11 mouse cellular contexts compared by ENCODE assay signal in the genomic region with DNA sequence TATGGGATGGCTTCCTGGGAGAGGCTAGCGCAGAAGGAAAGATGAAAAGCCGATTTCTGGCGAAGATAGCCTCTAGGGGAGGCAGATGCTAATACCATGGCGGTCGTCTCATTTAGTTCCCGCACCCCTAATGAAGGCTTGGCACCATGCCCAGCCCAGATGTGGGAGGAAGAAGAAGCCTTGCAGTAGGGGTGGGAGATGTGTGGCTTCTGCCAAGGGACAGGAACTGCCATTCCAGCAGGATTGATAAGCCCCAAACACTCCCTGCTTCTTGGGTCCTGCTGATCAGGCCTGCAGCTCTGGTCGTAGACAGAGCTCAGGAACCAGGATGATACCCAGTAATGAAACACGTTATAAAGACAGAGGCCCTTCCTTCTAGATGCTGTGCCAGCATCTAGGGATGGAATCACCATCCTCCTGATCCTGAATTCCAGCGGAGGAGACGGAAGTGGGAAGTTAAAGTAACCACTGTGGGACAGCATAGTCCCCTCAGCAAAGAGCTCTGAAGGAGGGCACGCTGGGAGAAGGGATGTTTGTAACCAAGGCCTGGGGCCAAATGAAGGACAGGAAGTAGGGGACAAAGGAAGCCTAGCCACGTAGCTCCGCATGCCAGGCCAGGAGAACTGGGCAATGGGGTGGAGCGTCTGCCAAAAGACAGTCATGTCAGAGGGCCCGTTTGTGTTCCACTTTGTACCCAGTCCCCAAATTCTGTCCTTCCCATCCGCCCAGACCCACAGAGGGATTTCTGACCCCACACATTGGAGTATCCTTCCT. TPM values are rescaled to one million over a fixed set of nuclear protein-coding genes. Genes with fewer than 3 reads are reported as not detected.
DNase-seq lines count a peak whose midpoint lies in the region; ATAC-seq and TF ChIP-seq lines count a peak whose summit lies in the region.
"Had no signal": no experiment of that assay in that cellular context is flagged by ENCODE, and none has a peak within 500 bp of the region (broad histone marks: within the 10 kb centered on the region; RNA-seq: fewer than 3 reads in every experiment).

No protein-coding gene starts in this region.

- TF ChIP-seq CTCF in cerebellum, adult 2 months (IDR thresholded peaks at IDR 0.05; ENCODE audit: borderline replicate concordance, insufficient read depth, low read depth, low read length): no peak
- TF ChIP-seq CTCF in MEL (IDR thresholded peaks at IDR 0.05 in 2 of 3, conservative IDR thresholded peaks at IDR 0.05 in 1 of 3; ENCODE audit: control insufficient read depth in 1 of 3, insufficient read depth in 1 of 3, low read depth in 2 of 3, low read length in 3 of 3, poor library complexity in 1 of 3, severe bottlenecking in 1 of 3): no peak
- TF ChIP-seq CTCF in stomach, postnatal 0 days (IDR thresholded peaks at IDR 0.05; ENCODE audit: low read depth): no peak

- H3K9me3 ChIP-seq in MEL (replicated peaks; ENCODE audit: insufficient read depth, low read length): no peaks in the 10 kb centered on the region
- H3K9me3 ChIP-seq in forebrain, embryonic 12.5 days: no peaks in the 10 kb centered on the region
- no peaks in the 10 kb centered on the region for H3K9me3 ChIP-seq in intestine, embryonic 16.5 days (ENCODE audit: control insufficient read depth, low read length)
- H3K9me3 ChIP-seq in stomach, postnatal 0 days (ENCODE audit: control insufficient read depth, low read length): no peaks in the 10 kb centered on the region

- H3K36me3 ChIP-seq in MEL (ENCODE audit: control insufficient read depth in 1 of 2, insufficient read depth in 2 of 2, low read length in 2 of 2): peaks cover 0 to 9% of the 10 kb centered on the region in 2 experiments; a peak in 2 of 4 replicates
- H3K36me3 ChIP-seq in forebrain, embryonic 12.5 days (replicated peaks): peaks cover 4% of the 10 kb centered on the region; the same call in 1 of the 2 replicates
- no peaks in the 10 kb centered on the region for H3K36me3 ChIP-seq in intestine, embryonic 16.5 days (ENCODE audit: control insufficient read depth, insufficient read depth, low read length)
- H3K36me3 ChIP-seq in stomach, postnatal 0 days (ENCODE audit: control insufficient read depth, insufficient read depth, low read length): no peaks in the 10 kb centered on the region

- H3K27ac ChIP-seq in cerebellum, adult 2 months (ENCODE audit: insufficient read depth, low read length): peak overlapping the region; percentile 23
- peak overlapping the region; percentile 6; the same call in 1 of the 2 replicates for H3K27ac ChIP-seq in MEL (ENCODE audit: control insufficient read depth, low read depth, low read length)
- peak overlapping the region; percentile 78 for H3K27ac ChIP-seq in forebrain, embryonic 12.5 days
- H3K27ac ChIP-seq in intestine, embryonic 16.5 days (ENCODE audit: low read length): peak overlapping the region; percentile 39
- H3K27ac ChIP-seq in stomach, postnatal 0 days (replicated peaks): peak overlapping the region; percentile 18; the same call in 1 of the 2 replicates
- H3K27ac ChIP-seq: liver, embryonic 14.5 days had no signal

- H3K27me3 ChIP-seq in cerebellum, adult 2 months (ENCODE audit: control insufficient read depth, insufficient read depth, low read length): no peaks in the 10 kb centered on the region
- H3K27me3 ChIP-seq in MEL (ENCODE audit: control insufficient read depth in 1 of 2, insufficient read depth in 2 of 2, low read length in 2 of 2): no peaks in the 10 kb centered on the region
- no peaks in the 10 kb centered on the region for H3K27me3 ChIP-seq in forebrain, embryonic 12.5 days
- no peaks in the 10 kb centered on the region for H3K27me3 ChIP-seq in intestine, embryonic 16.5 days (replicated peaks; ENCODE audit: control insufficient read depth, insufficient read depth, low read length)
- H3K27me3 ChIP-seq in stomach, postnatal 0 days (ENCODE audit: control insufficient read depth, insufficient read depth, low read length): no peaks in the 10 kb centered on the region

- TF ChIP-seq POLR2A in cerebellum, adult 2 months (IDR thresholded peaks at IDR 0.05; ENCODE audit: borderline replicate concordance, insufficient read depth, low read length): no peak
- no peak for TF ChIP-seq POLR2A in MEL (IDR thresholded peaks at IDR 0.05; ENCODE audit: control insufficient read depth in 1 of 2, insufficient read depth in 1 of 2, low read depth in 1 of 2, low read length in 2 of 2, poor library complexity in 1 of 2)

- peaks cover 4% of the 10 kb centered on the region; the same call in 1 of the 2 replicates for H3K79me2 ChIP-seq in MEL (ENCODE audit: control insufficient read depth, insufficient read depth, low read length, poor library complexity)

- H3K4me2 ChIP-seq in forebrain, embryonic 12.5 days: peak overlapping the region; percentile 76
- peak overlapping the region; percentile 82 for H3K4me2 ChIP-seq in intestine, embryonic 16.5 days (ENCODE audit: low read depth, low read length)
- H3K4me2 ChIP-seq in stomach, postnatal 0 days (replicated peaks; ENCODE audit: low read depth): peak overlapping the region; percentile 8; the same call in 1 of the 2 replicates

- no peak for ATAC-seq in forebrain, embryonic 12.5 days (ENCODE audit: low FRiP score)
- ATAC-seq in intestine, embryonic 16.5 days: no peak
- ATAC-seq in stomach, postnatal 0 days (ENCODE audit: low FRiP score, low TSS enrichment): no peak

- peaks cover 22% of the 10 kb centered on the region for H3K4me1 ChIP-seq in cerebellum, adult 2 months (ENCODE audit: control insufficient read depth, insufficient read depth, low read length)
- H3K4me1 ChIP-seq in MEL (ENCODE audit: control insufficient read depth in 1 of 2, insufficient read depth in 2 of 2, low read length in 2 of 2): peaks cover 8 to 22% of the 10 kb centered on the region in 2 experiments; a peak in 3 of 4 replicates
- peaks cover 48% of the 10 kb centered on the region for H3K4me1 ChIP-seq in forebrain, embryonic 12.5 days
- peaks cover 27% of the 10 kb centered on the region for H3K4me1 ChIP-seq in intestine, embryonic 16.5 days (ENCODE audit: control insufficient read depth, insufficient read depth, low read length)
- H3K4me1 ChIP-seq in stomach, postnatal 0 days (replicated peaks; ENCODE audit: control insufficient read depth, insufficient read depth): peaks cover 3% of the 10 kb centered on the region

- peak in 1 of 2 experiments; percentile 59 for DNase-seq in cerebellum, adult 2 months
- DNase-seq in cerebellum, postnatal 25 days: no peak
- DNase-seq in MEL (ENCODE audit: low read depth, low spot score): peak; percentile 93
- peak; percentile 73 for DNase-seq in lung, postnatal 10 days
- no peak for DNase-seq in stomach, postnatal 0 days (ENCODE audit: low spot score)
- DNase-seq in gastrocnemius, postnatal 36 days: no peak

- peak overlapping the region; percentile 28 for H3K9ac ChIP-seq in MEL (ENCODE audit: control insufficient read depth, low read depth, low read length, poor library complexity, severe bottlenecking)
- H3K9ac ChIP-seq in forebrain, embryonic 12.5 days: peak overlapping the region; percentile 95
- H3K9ac ChIP-seq in intestine, embryonic 16.5 days (ENCODE audit: low read depth, low read length): peak overlapping the region; percentile 36; the same call in 1 of the 2 replicates
- no peak overlapping the region for H3K9ac ChIP-seq in stomach, postnatal 0 days (ENCODE audit: low read length)
- H3K9ac ChIP-seq: liver, embryonic 14.5 days had no signal

- intact Hi-C loops in gastrocnemius, postnatal 36 days (cut with DNase I): no loop called here

- TF ChIP-seq RAD21 in MEL (IDR thresholded peaks at IDR 0.05; ENCODE audit: low read depth, low read length): no peak

- TF ChIP-seq EP300 in MEL (IDR thresholded peaks at IDR 0.05; ENCODE audit: low read depth in 1 of 2, low read length in 2 of 2): peak; percentile 64 to 72
- TF ChIP-seq EP300 in stomach, postnatal 0 days (optimal IDR thresholded peaks at IDR 0.05): no peak

- peak overlapping the region; percentile 98 for H3K4me3 ChIP-seq in cerebellum, adult 2 months (replicated peaks; ENCODE audit: insufficient read depth, low read depth, low read length)
- peak overlapping the region in 1 of 2 experiments; percentile 4; a peak in 2 of 4 replicates for H3K4me3 ChIP-seq in MEL (ENCODE audit: control insufficient read depth in 1 of 2, insufficient read depth in 1 of 2, low read depth in 2 of 2, low read length in 2 of 2)
- H3K4me3 ChIP-seq in forebrain, embryonic 12.5 days (replicated peaks): peak overlapping the region; percentile 87
- peak overlapping the region; percentile 78; the same call in 1 of the 2 replicates for H3K4me3 ChIP-seq in intestine, embryonic 16.5 days (ENCODE audit: low read length)
- no peak overlapping the region for H3K4me3 ChIP-seq in stomach, postnatal 0 days (ENCODE audit: low read depth, low read length)
- H3K4me3 ChIP-seq: erythroblast, embryonic 14.5 days had no signal

- WGBS in cerebellum, adult 2 months: 15% methylated on average over 16 of the region's 16 CpGs
- WGBS in forebrain, embryonic 12.5 days: 50% methylated on average over 16 of the region's 16 CpGs
- 51% methylated on average over 16 of the region's 16 CpGs for WGBS in intestine, embryonic 16.5 days
- 54% methylated on average over 16 of the region's 16 CpGs for WGBS in stomach, postnatal 0 days

RNA-seq across cellular contexts. Expression of gene Cdr2l, which starts 2.2 kb away (rescaled TPM):
- polyA plus RNA-seq in cerebellum, adult 2 months (2012; rRNA removed): 53.7 and 54.3 TPM in 2 replicates
- 6.3 and 8.2 TPM in 2 replicates for total RNA-seq in MEL (2012; rRNA removed)
- polyA plus RNA-seq in MEL (2012; ENCODE audit: insufficient read depth in 1 of 2, insufficient read length in 2 of 2, low read depth in 1 of 2, low replicate concordance in 2 of 2, missing spikeins in 1 of 2): 1 to 10 TPM in 1 of 2 experiments, not detected in 1; 5.2 TPM
- 28.3 and 29.6 TPM in 2 replicates for polyA plus RNA-seq in forebrain, embryonic 12.5 days (2016; fragmentation: Nextera tagmentation; extraction: Ambion mirVana)
- 4.6 and 5.1 TPM in 2 replicates for polyA plus RNA-seq in intestine, embryonic 16.5 days (2015; fragmentation: Nextera tagmentation; extraction: Ambion mirVana)
- polyA plus RNA-seq in stomach, postnatal 0 days (2015; fragmentation: Nextera tagmentation; extraction: Ambion mirVana): 3.9 and 4.1 TPM in 2 replicates
- 1 to 10 TPM; 2.1 to 2.6 TPM for total RNA-seq in gastrocnemius, postnatal 36 days (2021)
- total RNA-seq: CH12.LX had no signal

RNA-seq across cellular contexts. Expression of gene Hid1, which starts 16.3 kb away (rescaled TPM):
- polyA plus RNA-seq in cerebellum, adult 2 months (2012; rRNA removed): 105 and 106 TPM in 2 replicates
- 0.88 and 1.1 TPM in 2 replicates for total RNA-seq in MEL (2012; rRNA removed)
- 1 to 10 TPM in 1 of 2 experiments, not detected in 1; 3.0 TPM for polyA plus RNA-seq in MEL (2012; ENCODE audit: insufficient read depth in 1 of 2, insufficient read length in 2 of 2, low read depth in 1 of 2, low replicate concordance in 2 of 2, missing spikeins in 1 of 2)
- 33.7 and 36.4 TPM in 2 replicates for polyA plus RNA-seq in forebrain, embryonic 12.5 days (2016; fragmentation: Nextera tagmentation; extraction: Ambion mirVana)
- polyA plus RNA-seq in intestine, embryonic 16.5 days (2015; fragmentation: Nextera tagmentation; extraction: Ambion mirVana): 20.5 and 22.0 TPM in 2 replicates
- 37.5 and 42.7 TPM in 2 replicates for polyA plus RNA-seq in stomach, postnatal 0 days (2015; fragmentation: Nextera tagmentation; extraction: Ambion mirVana)
- 1 to 10 TPM; 2.0 TPM for total RNA-seq in gastrocnemius, postnatal 36 days (2021)
- polyA plus RNA-seq: erythroblast, embryonic 14.5 days had no signal

RNA-seq across cellular contexts. Expression of gene Mrpl58, which starts 19.7 kb away (rescaled TPM):
- 157 and 164 TPM in 2 replicates for polyA plus RNA-seq in cerebellum, adult 2 months (2012; rRNA removed)
- total RNA-seq in MEL (2012; rRNA removed): 132 and 137 TPM in 2 replicates
- polyA plus RNA-seq in MEL (2012; ENCODE audit: insufficient read depth in 1 of 2, insufficient read length in 2 of 2, low read depth in 1 of 2, low replicate concordance in 2 of 2, missing spikeins in 1 of 2): 100 to 1,000 TPM in 1 of 2 experiments, not detected in 1; 137 TPM
- 222 and 232 TPM in 2 replicates for polyA plus RNA-seq in forebrain, embryonic 12.5 days (2016; fragmentation: Nextera tagmentation; extraction: Ambion mirVana)
- polyA plus RNA-seq in intestine, embryonic 16.5 days (2015; fragmentation: Nextera tagmentation; extraction: Ambion mirVana): 180 and 194 TPM in 2 replicates
- polyA plus RNA-seq in stomach, postnatal 0 days (2015; fragmentation: Nextera tagmentation; extraction: Ambion mirVana): 138 and 144 TPM in 2 replicates
- 10 to 100 TPM; 86.7 to 98.5 TPM for total RNA-seq in gastrocnemius, postnatal 36 days (2021)

RNA-seq across cellular contexts. Expression of gene Atp5h, which starts 35.9 kb away (rescaled TPM):
- polyA plus RNA-seq in cerebellum, adult 2 months (2012; rRNA removed): 899 and 972 TPM in 2 replicates
- total RNA-seq in MEL (2012; rRNA removed): 665 and 706 TPM in 2 replicates
- 1,000 to 10,000 TPM in 1 of 2 experiments, 100 to 1,000 TPM in 1; 525 to 1,715 TPM for polyA plus RNA-seq in MEL (2012; ENCODE audit: insufficient read depth in 1 of 2, insufficient read length in 2 of 2, low read depth in 1 of 2, low replicate concordance in 2 of 2, missing spikeins in 1 of 2)
- 843 and 857 TPM in 2 replicates for polyA plus RNA-seq in forebrain, embryonic 12.5 days (2016; fragmentation: Nextera tagmentation; extraction: Ambion mirVana)
- polyA plus RNA-seq in intestine, embryonic 16.5 days (2015; fragmentation: Nextera tagmentation; extraction: Ambion mirVana): 985 and 1,025 TPM in 2 replicates
- polyA plus RNA-seq in stomach, postnatal 0 days (2015; fragmentation: Nextera tagmentation; extraction: Ambion mirVana): 883 and 916 TPM in 2 replicates
- total RNA-seq in gastrocnemius, postnatal 36 days (2021): 100 to 1,000 TPM; 770 to 834 TPM

RNA-seq across cellular contexts. Expression of gene Kctd2, which starts 36.0 kb away (rescaled TPM):
- 93.6 and 98.0 TPM in 2 replicates for polyA plus RNA-seq in cerebellum, adult 2 months (2012; rRNA removed)
- total RNA-seq in MEL (2012; rRNA removed): 12.3 and 13.2 TPM in 2 replicates
- polyA plus RNA-seq in MEL (2012; ENCODE audit: insufficient read depth in 1 of 2, insufficient read length in 2 of 2, low read depth in 1 of 2, low replicate concordance in 2 of 2, missing spikeins in 1 of 2): 10 to 100 TPM in 1 of 2 experiments, not detected in 1; 20.6 TPM
- 23.9 and 29.8 TPM in 2 replicates for polyA plus RNA-seq in forebrain, embryonic 12.5 days (2016; fragmentation: Nextera tagmentation; extraction: Ambion mirVana)
- polyA plus RNA-seq in intestine, embryonic 16.5 days (2015; fragmentation: Nextera tagmentation; extraction: Ambion mirVana): 2.8 and 3.5 TPM in 2 replicates
- polyA plus RNA-seq in stomach, postnatal 0 days (2015; fragmentation: Nextera tagmentation; extraction: Ambion mirVana): 11.6 and 13.0 TPM in 2 replicates
- total RNA-seq in gastrocnemius, postnatal 36 days (2021): 10 to 100 TPM; 12.7 to 12.9 TPM

Comparison
In these comparisons a context has a peak if more than half of its experiments do, and no peak if none do; other contexts are left out.
1. DNase-seq: peak in MEL (single experiment) and lung, postnatal 10 days (single experiment); none in cerebellum, postnatal 25 days (0 of 2), stomach, postnatal 0 days (single experiment) and gastrocnemius, postnatal 36 days (0 of 2).
2. H3K27ac ChIP-seq: peak in every context shown above with its lines; median percentile 78 in forebrain, embryonic 12.5 days; 39 in intestine, embryonic 16.5 days; 23 in cerebellum, adult 2 months; 18 in stomach, postnatal 0 days; 6 in MEL.
3. H3K4me2 ChIP-seq: peak in every context shown above with its lines; median percentile 82 in intestine, embryonic 16.5 days; 76 in forebrain, embryonic 12.5 days; 8 in stomach, postnatal 0 days.